Mouse (Mus musculus) testis, adult 2 months (tissue): ENCODE results near the gene S100z. TPM values are rescaled to one million over a fixed set of nuclear protein-coding genes. Genes with fewer than 3 reads are reported as not detected.

Experiments used
- H3K27ac ChIP-seq: fragments of 200-500 bp; 2 replicates; pipeline ENCODE4 v1.5.1; 2012; ENCODE audit warnings: low read depth, low read length; ENCODE audit not compliant: control insufficient read depth, insufficient read depth
- H3K27me3 ChIP-seq: fragments of 200-500 bp; 2 replicates; pipeline ENCODE4 v1.6.1; 2012; ENCODE audit warnings: mild to moderate bottlenecking, low read length, moderate library complexity; ENCODE audit not compliant: control insufficient read depth, insufficient read depth
- H3K36me3 ChIP-seq: fragments of 200-500 bp; 2 replicates; pipeline ENCODE4 v1.6.1; 2012; ENCODE audit warnings: mild to moderate bottlenecking, low read length; ENCODE audit not compliant: control insufficient read depth, insufficient read depth
- H3K4me1 ChIP-seq: fragments of 200-500 bp; 2 replicates; pipeline ENCODE4 v1.6.1; 2012; ENCODE audit warnings: low read length; ENCODE audit not compliant: control insufficient read depth, insufficient read depth
- H3K4me3 ChIP-seq: fragments of 200-500 bp; 2 replicates; pipeline ENCODE4 v1.5.1; 2012; ENCODE audit warnings: low read depth, mild to moderate bottlenecking, low read length, moderate library complexity, mixed read lengths; ENCODE audit not compliant: control insufficient read depth
- CTCF ChIP-seq: fragments of 200-500 bp; IDR thresholded peaks from 2 replicates; pipeline ENCODE4 v1.5.1; 2012; ENCODE audit warnings: low read depth, mild to moderate bottlenecking, inconsistent platforms, low read length, moderate library complexity; ENCODE audit not compliant: control insufficient read depth, insufficient read depth, insufficient replicate concordance
- POLR2A ChIP-seq: fragments of 200-500 bp; IDR thresholded peaks from 2 replicates; pipeline ENCODE4 v1.6.1; 2012; ENCODE audit warnings: low read depth, mild to moderate bottlenecking, inconsistent platforms, low read length, moderate library complexity; ENCODE audit not compliant: control insufficient read depth
- polyA plus RNA-seq: library from polyadenylated mRNA; depleted of rRNA; stranded (reverse); fragments of >200 nt; gene quantifications from 2 replicates; pipeline ENCODE4 v1.2.3, GENCODE M21; 2012

The S100z gene
- polyA plus RNA-seq, 1 experiment: 0.85 TPM

- Histone ChIP-seq H3K36me3 (no peaks in the 10 kb centered on the region), H3K27ac (no peak overlapping the region), H3K27me3 (no peaks in the 10 kb centered on the region; the same call in 1 of the 2 replicates), H3K4me3 (no peak overlapping the region), H3K4me1 (peaks cover under 1% of the 10 kb centered on the region; the same call in 1 of the 2 replicates)
- no peak for TF ChIP-seq CTCF
- no peak for TF ChIP-seq POLR2A
Measured at GRCm38 (mm10) chr13:95449730-95450129, 28.8 kb downstream of the S100z start.

- Histone ChIP-seq H3K4me3 (peak within 1 kb of the TSS; percentile 44; the same call in 1 of the 2 replicates), H3K4me1 (peaks cover 7% of the 10 kb centered on the region), H3K27ac (no peak within 1 kb of the TSS), H3K27me3 (no peaks in the 10 kb centered on the region; the same call in 1 of the 2 replicates), H3K36me3 (no peaks in the 10 kb centered on the region)
- TF ChIP-seq CTCF (no peak), POLR2A (no peak)
Measured at GRCm38 (mm10) chr13:95444824-95445223, 33.7 kb downstream of the S100z start, which contains the start of gene Crhbp. TSS of gene Crhbp (minus strand) at chr13:95444924.

- TF ChIP-seq CTCF (no peak), POLR2A (no peak)
- Histone ChIP-seq H3K27me3 (no peaks in the 10 kb centered on the region; the same call in 1 of the 2 replicates), H3K4me3 (no peak overlapping the region; the same call in 1 of the 2 replicates), H3K4me1 (peaks cover 7% of the 10 kb centered on the region), H3K27ac (no peak overlapping the region), H3K36me3 (no peaks in the 10 kb centered on the region)
Measured at GRCm38 (mm10) chr13:95444291-95444690, 34.2 kb downstream of the S100z start.

- H3K27ac ChIP-seq: no peak overlapping the region
- H3K36me3 ChIP-seq: no peaks in the 10 kb centered on the region
- H3K4me3 ChIP-seq: peak overlapping the region; percentile 44
- peaks cover 7% of the 10 kb centered on the region for H3K4me1 ChIP-seq
- TF ChIP-seq POLR2A (no peak), CTCF (no peak)
- no peaks in the 10 kb centered on the region; the same call in 1 of the 2 replicates for H3K27me3 ChIP-seq
Measured at GRCm38 (mm10) chr13:95443376-95444233, 34.9 kb downstream of the S100z start.

GRCm38 (mm10) chr13:95442901-95443300 is 35.6 kb downstream of the S100z start:
- H3K36me3 ChIP-seq: no peaks in the 10 kb centered on the region
- H3K4me1 ChIP-seq: peaks cover 7% of the 10 kb centered on the region
- H3K4me3 ChIP-seq: no peak overlapping the region
- H3K27me3 ChIP-seq: no peaks in the 10 kb centered on the region; the same call in 1 of the 2 replicates
- H3K27ac ChIP-seq: no peak overlapping the region
- no peak for TF ChIP-seq CTCF
- TF ChIP-seq POLR2A: no peak

- Histone ChIP-seq H3K27ac (no peak overlapping the region), H3K27me3 (no peaks in the 10 kb centered on the region), H3K36me3 (no peaks in the 10 kb centered on the region), H3K4me1 (peaks cover 5% of the 10 kb centered on the region), H3K4me3 (no peak overlapping the region)
- TF ChIP-seq POLR2A: no peak
- no peak for TF ChIP-seq CTCF
Measured at GRCm38 (mm10) chr13:95439569-95439968, 39.0 kb downstream of the S100z start.

- Histone ChIP-seq H3K27ac (no peak overlapping the region), H3K27me3 (no peaks in the 10 kb centered on the region), H3K4me1 (peaks cover 8% of the 10 kb centered on the region), H3K4me3 (peak overlapping the region; percentile 30; the same call in 1 of the 2 replicates), H3K36me3 (no peaks in the 10 kb centered on the region)
- no peak for TF ChIP-seq CTCF
- no peak for TF ChIP-seq POLR2A
Measured at GRCm38 (mm10) chr13:95431760-95432159, 46.8 kb downstream of the S100z start.
